Mouse (Mus musculus): Measurements from ENCODE around the gene Cdk2ap2. TPM values are rescaled to one million over a fixed set of nuclear protein-coding genes. Genes with fewer than 3 reads are reported as not detected.

Gene Cdk2ap2
- total and polyA plus RNA-seq, 2 experiments from 2014 or later, result 46.8 to 67.3 TPM

DNA sequence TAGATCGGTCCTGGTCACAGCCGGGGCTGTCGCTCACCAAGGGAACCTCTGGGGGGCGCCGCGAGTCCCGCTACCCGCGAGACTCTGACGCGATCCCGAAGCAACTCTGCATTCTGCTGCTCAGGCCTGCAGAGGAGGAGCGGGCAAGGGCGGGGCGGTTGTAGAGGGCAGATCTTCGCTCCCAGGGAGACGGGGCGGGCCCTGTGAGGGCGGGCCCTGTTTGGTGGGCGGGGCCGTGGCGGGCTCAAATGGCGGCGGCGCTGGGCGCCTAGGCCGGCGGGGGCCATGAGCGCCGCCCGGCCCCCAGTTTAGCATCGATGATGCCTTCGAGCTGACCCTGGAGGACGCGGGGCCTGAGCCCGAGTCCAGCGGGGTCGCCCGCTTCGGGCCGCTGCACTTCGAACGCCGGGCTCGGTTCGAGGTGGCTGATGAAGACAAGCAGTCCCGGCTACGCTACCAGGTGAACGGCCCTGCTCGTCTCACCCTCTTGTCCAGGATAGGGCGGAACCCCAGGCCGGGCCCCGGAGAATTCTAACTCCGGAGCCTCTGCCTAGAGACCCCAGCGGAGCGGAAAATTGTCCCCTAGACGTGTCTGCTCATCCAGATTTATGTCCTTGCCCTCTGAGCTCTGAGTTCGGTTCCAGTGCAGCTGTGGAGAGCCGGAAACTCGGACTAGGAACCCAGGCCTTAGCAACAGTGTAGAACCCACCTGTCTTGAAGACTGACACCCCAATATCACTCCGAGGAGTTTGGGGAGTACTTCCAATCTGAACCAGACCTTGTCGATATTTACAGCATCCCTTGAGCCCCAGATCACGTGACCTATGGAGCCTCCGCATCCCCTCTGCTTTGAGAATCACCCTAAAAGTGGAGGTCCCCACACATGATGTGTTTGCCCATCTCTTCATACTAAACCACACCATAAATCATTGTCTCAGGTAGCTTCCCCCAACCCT lies 29.0 kb downstream of the Cdk2ap2 start, which contains the start of gene Aip:
Gene Aip (minus strand): TSS at position 118 of the 956 bp plus-strand sequence.
- peak within 1 kb of the TSS; percentile 89 for H3K9ac ChIP-seq (replicated peaks; ENCODE audit: low read depth, low read length)
- WGBS, result under 1% methylated on average over 63 of the region's 64 CpGs
- H3K4me1 ChIP-seq (ENCODE audit: control insufficient read depth, insufficient read depth), result peaks cover 13% of the 10 kb centered on the region; the same call in 1 of the 2 replicates
- ATAC-seq (ENCODE audit: insufficient read depth, low read depth) (peak; percentile 93), DNase-seq (ENCODE audit: low spot score) (peak; percentile 99)
- H3K36me3 ChIP-seq (replicated peaks; ENCODE audit: control insufficient read depth, insufficient read depth, low read length), result peaks cover 19% of the 10 kb centered on the region
- peak; percentile 77 for TF ChIP-seq CTCF (IDR thresholded peaks at IDR 0.05; ENCODE audit: low read depth)
- TF ChIP-seq EP300 (IDR thresholded peaks at IDR 0.05; ENCODE audit: low read depth), result no peak
- no peaks in the 10 kb centered on the region for H3K9me3 ChIP-seq (replicated peaks; ENCODE audit: control insufficient read depth, low read length)
- no peaks in the 10 kb centered on the region for H3K27me3 ChIP-seq (ENCODE audit: control insufficient read depth, insufficient read depth, low read length)
- H3K4me3 ChIP-seq (ENCODE audit: low read depth, low read length), result peak within 1 kb of the TSS; percentile 83
- peak within 1 kb of the TSS; percentile 67 for H3K27ac ChIP-seq (ENCODE audit: low read depth)
- H3K4me2 ChIP-seq (ENCODE audit: low read depth, low read length), result peak within 1 kb of the TSS; percentile 61

DNA sequence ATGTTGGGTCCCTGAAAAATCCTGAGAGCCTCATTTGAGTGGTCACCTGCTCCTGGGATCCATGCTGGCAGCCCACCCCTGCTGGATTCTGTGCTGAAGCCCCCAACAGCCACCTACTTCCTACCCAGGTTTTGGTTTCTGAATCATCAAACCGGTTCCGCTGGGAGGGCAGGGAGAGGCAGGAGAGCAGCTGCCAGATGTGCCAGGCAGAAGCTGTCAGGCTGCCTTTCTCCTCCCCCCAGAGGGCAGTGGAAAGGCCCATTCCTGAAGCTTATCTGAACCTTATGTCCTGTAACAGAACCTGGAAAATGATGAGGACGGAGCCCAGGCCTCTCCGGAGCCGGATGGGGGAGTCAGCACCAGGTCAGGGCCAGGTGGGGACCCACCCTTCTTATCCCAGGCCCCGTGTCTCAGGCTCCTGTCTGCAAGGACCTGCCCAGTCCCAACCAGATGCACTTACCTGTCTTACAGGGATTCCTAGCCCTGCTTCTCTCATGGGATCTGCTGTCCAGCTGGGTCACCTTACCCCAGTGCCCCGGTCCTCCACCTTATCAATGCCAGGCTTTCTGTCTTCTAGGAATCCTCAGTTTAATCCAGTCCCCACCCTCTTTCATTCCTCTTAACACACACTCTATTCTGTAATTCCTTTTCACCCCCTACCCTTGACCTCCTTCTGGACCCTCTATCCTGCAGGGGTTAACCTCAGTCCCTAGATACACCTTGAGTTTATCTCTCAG lies 29.9 kb downstream of the Cdk2ap2 start:
- H3K36me3 ChIP-seq (replicated peaks; ENCODE audit: control insufficient read depth, insufficient read depth, low read length), result peaks cover 28% of the 10 kb centered on the region
- peak overlapping the region; percentile 89 for H3K9ac ChIP-seq (replicated peaks; ENCODE audit: low read depth, low read length)
- H3K4me2 ChIP-seq (ENCODE audit: low read depth, low read length), result peak overlapping the region; percentile 61
- WGBS, result 59% methylated on average over 7 of the region's 7 CpGs
- no peak overlapping the region for H3K27ac ChIP-seq (ENCODE audit: low read depth)
- H3K27me3 ChIP-seq (ENCODE audit: control insufficient read depth, insufficient read depth, low read length), result no peaks in the 10 kb centered on the region
- ATAC-seq (ENCODE audit: insufficient read depth, low read depth) (no peak), DNase-seq (ENCODE audit: low spot score) (no peak)
- no peaks in the 10 kb centered on the region for H3K9me3 ChIP-seq (replicated peaks; ENCODE audit: control insufficient read depth, low read length)
- H3K4me1 ChIP-seq (ENCODE audit: control insufficient read depth, insufficient read depth), result peaks cover 12% of the 10 kb centered on the region; the same call in 1 of the 2 replicates
- TF ChIP-seq EP300 (IDR thresholded peaks at IDR 0.05; ENCODE audit: low read depth) (no peak), CTCF (IDR thresholded peaks at IDR 0.05; ENCODE audit: low read depth) (no peak)
- H3K4me3 ChIP-seq (ENCODE audit: low read depth, low read length), result peak overlapping the region; percentile 83

DNA sequence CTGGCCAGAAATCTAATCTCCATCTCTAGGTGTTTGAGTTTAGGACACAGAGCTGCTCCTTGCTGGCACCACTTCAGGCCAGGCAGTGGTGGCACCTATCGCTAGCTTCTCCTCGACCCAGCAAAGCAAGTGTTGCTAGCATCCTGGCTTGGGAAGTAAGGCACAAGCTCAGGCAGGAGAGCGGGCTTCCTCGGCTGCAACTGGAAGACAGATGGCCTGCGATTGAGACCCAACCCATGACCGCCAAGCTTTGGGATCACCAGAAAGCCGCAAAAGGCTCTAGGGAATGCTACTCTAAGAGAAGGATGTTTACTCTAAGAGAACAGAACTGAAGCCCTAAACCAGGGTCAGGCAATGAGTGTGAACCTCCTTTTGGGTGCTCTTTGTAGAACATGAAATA lies 32.5 kb downstream of the Cdk2ap2 start:
- H3K4me1 ChIP-seq (ENCODE audit: control insufficient read depth, insufficient read depth), result peaks cover 12% of the 10 kb centered on the region; the same call in 1 of the 2 replicates
- no peaks in the 10 kb centered on the region for H3K9me3 ChIP-seq (replicated peaks; ENCODE audit: control insufficient read depth, low read length)
- peaks cover 42% of the 10 kb centered on the region for H3K36me3 ChIP-seq (replicated peaks; ENCODE audit: control insufficient read depth, insufficient read depth, low read length)
- H3K4me2 ChIP-seq (ENCODE audit: low read depth, low read length), result no peak overlapping the region
- no peak overlapping the region for H3K4me3 ChIP-seq (ENCODE audit: low read depth, low read length)
- peak overlapping the region; percentile 41 for H3K27ac ChIP-seq (ENCODE audit: low read depth)
- 86% methylated on average over 7 of the region's 7 CpGs for WGBS
- ATAC-seq (ENCODE audit: insufficient read depth, low read depth), result no peak
- H3K27me3 ChIP-seq (ENCODE audit: control insufficient read depth, insufficient read depth, low read length), result no peaks in the 10 kb centered on the region
- DNase-seq (ENCODE audit: low spot score), result no peak
- no peak for TF ChIP-seq CTCF (IDR thresholded peaks at IDR 0.05; ENCODE audit: low read depth)
- H3K9ac ChIP-seq (replicated peaks; ENCODE audit: low read depth, low read length), result no peak overlapping the region

DNA sequence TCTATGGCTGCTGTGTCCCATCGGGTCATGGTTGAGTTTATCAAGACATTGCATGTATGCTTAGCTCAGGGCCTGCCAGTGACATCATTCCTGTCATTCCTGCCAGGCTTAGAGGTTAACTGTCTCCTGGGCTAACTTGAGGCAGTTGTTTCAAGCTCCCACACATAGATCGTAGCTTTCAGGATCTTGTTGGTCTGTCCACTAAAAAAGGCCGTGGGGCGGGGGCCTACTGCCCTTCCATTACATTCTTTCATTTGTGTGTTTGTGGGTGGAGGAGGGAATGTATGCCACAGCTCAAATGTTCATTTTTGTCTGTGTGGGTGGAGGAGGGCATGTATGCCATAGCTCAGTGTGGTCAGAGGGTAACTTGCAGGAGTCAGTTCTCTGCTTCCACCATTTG lies 33.1 kb downstream of the Cdk2ap2 start:
- Histone ChIP-seq H3K4me1 (ENCODE audit: control insufficient read depth, insufficient read depth) (peaks cover 12% of the 10 kb centered on the region; the same call in 1 of the 2 replicates), H3K27me3 (ENCODE audit: control insufficient read depth, insufficient read depth, low read length) (no peaks in the 10 kb centered on the region), H3K4me3 (ENCODE audit: low read depth, low read length) (no peak overlapping the region), H3K36me3 (replicated peaks; ENCODE audit: control insufficient read depth, insufficient read depth, low read length) (peaks cover 42% of the 10 kb centered on the region), H3K4me2 (ENCODE audit: low read depth, low read length) (no peak overlapping the region), H3K9ac (replicated peaks; ENCODE audit: low read depth, low read length) (no peak overlapping the region), H3K27ac (ENCODE audit: low read depth) (peak overlapping the region; percentile 41), H3K9me3 (replicated peaks; ENCODE audit: control insufficient read depth, low read length) (no peaks in the 10 kb centered on the region)
- DNase-seq (ENCODE audit: low spot score) (no peak), ATAC-seq (ENCODE audit: insufficient read depth, low read depth) (no peak)
- TF ChIP-seq EP300 (IDR thresholded peaks at IDR 0.05; ENCODE audit: low read depth) (no peak), CTCF (IDR thresholded peaks at IDR 0.05; ENCODE audit: low read depth) (no peak)
- WGBS, result 63% methylated on average over 4 of the region's 4 CpGs

DNA sequence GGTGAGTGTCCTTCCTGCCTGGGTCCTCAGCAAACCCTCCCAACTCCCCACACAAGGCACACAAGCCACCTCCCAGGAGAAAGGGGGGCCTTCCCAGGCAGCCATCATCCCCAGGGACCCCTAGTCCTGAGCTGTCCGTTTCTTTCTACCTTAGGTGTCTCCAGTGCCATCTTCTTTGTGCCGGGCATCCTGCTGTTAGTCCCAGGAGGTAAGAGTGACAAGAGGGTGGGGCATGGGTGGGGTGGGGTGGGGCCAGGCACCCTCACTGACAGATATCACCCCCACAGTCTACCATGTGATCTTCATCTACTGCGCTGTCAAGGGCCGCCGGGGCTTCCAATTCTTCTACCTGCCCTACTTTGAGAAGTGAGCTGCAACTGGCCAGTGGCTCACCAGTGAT lies 34.1 kb downstream of the Cdk2ap2 start:
- H3K4me3 ChIP-seq (ENCODE audit: low read depth, low read length), result no peak overlapping the region

More for the DNA sequence above, 34.1 kb downstream of the Cdk2ap2 start:
- no peak for ATAC-seq (ENCODE audit: insufficient read depth, low read depth)
- DNase-seq (ENCODE audit: low spot score), result no peak
- Histone ChIP-seq H3K4me1 (ENCODE audit: control insufficient read depth, insufficient read depth) (peaks cover 12% of the 10 kb centered on the region; the same call in 1 of the 2 replicates), H3K27ac (ENCODE audit: low read depth) (no peak overlapping the region), H3K9me3 (replicated peaks; ENCODE audit: control insufficient read depth, low read length) (no peaks in the 10 kb centered on the region), H3K27me3 (ENCODE audit: control insufficient read depth, insufficient read depth, low read length) (no peaks in the 10 kb centered on the region), H3K4me2 (ENCODE audit: low read depth, low read length) (no peak overlapping the region), H3K36me3 (replicated peaks; ENCODE audit: control insufficient read depth, insufficient read depth, low read length) (peaks cover 42% of the 10 kb centered on the region), H3K9ac (replicated peaks; ENCODE audit: low read depth, low read length) (no peak overlapping the region)
- WGBS, result 87% methylated on average over 5 of the region's 5 CpGs
- TF ChIP-seq CTCF (IDR thresholded peaks at IDR 0.05; ENCODE audit: low read depth), result no peak
- TF ChIP-seq EP300 (IDR thresholded peaks at IDR 0.05; ENCODE audit: low read depth), result no peak

Measured in heart, postnatal 0 days (tissue).